Mouse (Mus musculus) megakaryocyte, embryonic 14.5 days (primary cell): ENCODE results near the gene Cdyl2.

Source experiments
- FLI1 ChIP-seq: IDR thresholded peaks from 2 replicates; pipeline ENCODE4 v1.6.1; 2012; ENCODE audit warnings: low read length, inconsistent platforms, mixed read lengths
- GATA1 ChIP-seq: IDR thresholded peaks from 3 replicates; pipeline ENCODE4 v1.6.1; 2012; ENCODE audit warnings: mixed read lengths, low read length, inconsistent platforms, borderline replicate concordance

DNA sequence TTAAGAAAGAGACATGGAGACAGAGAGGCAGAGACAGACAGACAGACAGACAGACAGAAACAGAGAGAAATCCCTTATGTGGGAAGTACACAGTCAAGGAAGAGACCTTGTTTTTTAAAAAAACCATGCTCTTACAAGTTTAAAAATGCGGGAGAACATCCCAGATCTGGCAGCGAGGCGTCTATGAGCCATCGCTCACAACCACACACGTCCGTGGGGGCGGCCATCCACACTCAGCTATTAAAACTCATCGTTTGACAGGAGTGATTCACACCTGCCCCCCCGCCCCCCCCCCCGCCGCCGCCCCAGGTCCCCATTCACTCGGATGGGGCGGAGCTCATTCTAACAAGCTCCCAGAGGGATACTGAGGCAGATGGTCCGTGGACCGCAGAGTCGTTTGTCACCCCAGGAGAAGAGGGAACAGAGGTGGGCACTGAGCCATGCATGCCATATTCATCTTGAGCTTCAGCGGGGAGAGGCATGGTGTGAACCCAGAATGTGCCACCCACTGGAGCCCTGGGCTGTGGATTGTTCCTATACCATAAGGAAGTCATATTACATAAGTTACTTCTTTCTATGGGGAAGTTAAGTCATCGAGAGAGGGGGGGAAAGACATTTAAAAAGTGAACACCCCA is 113.0 kb downstream of the Cdyl2 start:
- TF ChIP-seq GATA1 (no peak), FLI1 (no peak)
